Mouse (Mus musculus) lung, adult 2 months (tissue): Measurements from ENCODE around the gene 4632433K11Rik.
A peak's percentile ranks its signal among the peaks of the same experiment; 100 is the strongest.

Experiments used
- CTCF ChIP-seq: fragments of 200-500 bp; IDR thresholded peaks from 2 replicates; pipeline ENCODE4 v1.5.1; 2011; ENCODE audit warnings: mild to moderate bottlenecking, low read length, control low read depth; ENCODE audit not compliant: insufficient read depth
- POLR2A ChIP-seq: fragments of 200-500 bp; IDR thresholded peaks from 2 replicates; pipeline ENCODE4 v1.6.1; 2011; ENCODE audit warnings: low read depth, mild to moderate bottlenecking, control low read depth, low read length, borderline replicate concordance; ENCODE audit errors: extremely low read depth

DNA sequence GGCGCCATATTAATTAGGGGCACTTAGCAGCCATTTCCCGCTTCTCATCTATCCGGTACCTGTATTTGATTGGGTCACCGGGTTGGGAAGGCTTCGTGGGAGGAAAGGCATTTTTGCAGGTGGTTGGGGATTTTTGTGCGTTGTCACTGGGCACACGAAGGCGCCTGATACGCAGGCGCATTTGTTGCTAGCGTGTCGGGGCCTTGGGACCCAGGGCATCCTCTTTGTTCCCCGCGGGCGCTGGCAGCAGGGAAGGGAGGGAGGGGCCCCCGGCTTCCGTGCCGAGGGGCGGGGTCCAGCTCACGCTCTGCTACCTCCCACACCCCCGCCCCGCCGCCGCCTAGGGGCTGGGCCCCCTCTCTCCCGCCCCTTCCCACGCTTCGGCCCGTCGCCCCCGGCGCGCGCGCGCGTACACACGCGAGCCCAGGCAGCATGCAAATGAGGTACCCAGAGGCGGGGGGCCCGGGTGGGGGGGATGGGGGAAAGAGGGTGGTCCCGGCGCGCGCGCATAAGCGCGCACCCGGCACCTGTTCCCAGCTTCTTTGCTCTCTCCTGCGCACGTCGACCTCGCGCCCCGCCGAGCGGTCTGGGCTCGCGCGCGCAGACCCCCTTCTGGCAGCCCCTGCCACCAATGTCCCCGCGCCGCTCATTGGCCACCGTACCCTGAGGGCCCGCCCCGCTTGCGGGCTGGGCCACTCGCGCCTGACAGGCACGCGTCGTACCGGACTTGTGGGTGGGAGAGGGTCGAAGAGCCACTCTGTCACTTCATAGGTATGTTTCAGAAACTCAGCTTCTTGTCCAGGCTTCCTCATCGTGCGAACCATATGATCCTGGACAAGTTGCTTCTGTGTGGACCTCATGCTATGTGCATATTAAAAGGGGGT lies 18.6 kb upstream of the 4632433K11Rik start, which contains the start of gene Gm44973:
- no peak for TF ChIP-seq CTCF
- TF ChIP-seq POLR2A: peak; percentile 52; the same call in 1 of the 2 replicates
